Mouse (Mus musculus): ENCODE results near the gene Txndc8. TPM values are rescaled to one million over a fixed set of nuclear protein-coding genes. Genes with fewer than 3 reads are reported as not detected.

The Txndc8 gene
- polyA plus RNA-seq (2016; fragmentation: Nextera tagmentation; extraction: Ambion mirVana): not detected in 2 replicates

GRCm38 (mm10) chr4:58009024-58009423, at the start of gene Txndc8:
Gene Txndc8 (minus strand): TSS chr4:58009124.
- ATAC-seq (ENCODE audit: low FRiP score): no peak
- H3K27me3 ChIP-seq: no peaks in the 10 kb centered on the region
- 92% methylated on average over 5 of the region's 5 CpGs for WGBS

GRCm38 (mm10) chr4:58055653-58056052, 46.7 kb upstream of the Txndc8 start:
- H3K36me3 ChIP-seq: no peaks in the 10 kb centered on the region
- no peak overlapping the region for H3K9ac ChIP-seq
- H3K4me2 ChIP-seq (replicated peaks): no peak overlapping the region
- H3K27ac ChIP-seq: no peak overlapping the region
- no peaks in the 10 kb centered on the region for H3K4me1 ChIP-seq
- H3K4me3 ChIP-seq: no peak overlapping the region
- ATAC-seq (ENCODE audit: low FRiP score): no peak
- H3K27me3 ChIP-seq: no peaks in the 10 kb centered on the region
- H3K9me3 ChIP-seq (replicated peaks): no peaks in the 10 kb centered on the region

More at GRCm38 (mm10) chr4:58009024-58009423, at the start of gene Txndc8:
- no peak within 1 kb of the TSS for H3K27ac ChIP-seq
- H3K4me2 ChIP-seq (replicated peaks): no peak within 1 kb of the TSS
- H3K9ac ChIP-seq: no peak within 1 kb of the TSS
- H3K4me3 ChIP-seq: no peak within 1 kb of the TSS
- H3K4me1 ChIP-seq: no peaks in the 10 kb centered on the region
- H3K36me3 ChIP-seq: no peaks in the 10 kb centered on the region
- H3K9me3 ChIP-seq (replicated peaks): no peaks in the 10 kb centered on the region

GRCm38 (mm10) chr4:58054441-58054840, 45.5 kb upstream of the Txndc8 start:
- ATAC-seq (ENCODE audit: low FRiP score): no peak
- H3K4me2 ChIP-seq (replicated peaks): no peak overlapping the region
- H3K4me1 ChIP-seq: no peaks in the 10 kb centered on the region
- H3K27me3 ChIP-seq: no peaks in the 10 kb centered on the region
- H3K36me3 ChIP-seq: no peaks in the 10 kb centered on the region
- H3K9me3 ChIP-seq (replicated peaks): no peaks in the 10 kb centered on the region
- 69% methylated on average over 5 of the region's 5 CpGs for WGBS
- H3K9ac ChIP-seq: no peak overlapping the region
- H3K27ac ChIP-seq: no peak overlapping the region
- H3K4me3 ChIP-seq: no peak overlapping the region

- Histone ChIP-seq H3K27ac (no peak overlapping the region), H3K4me1 (no peaks in the 10 kb centered on the region), H3K9ac (no peak overlapping the region), H3K36me3 (no peaks in the 10 kb centered on the region), H3K4me2 (replicated peaks) (no peak overlapping the region), H3K9me3 (replicated peaks) (no peaks in the 10 kb centered on the region), H3K4me3 (no peak overlapping the region), H3K27me3 (no peaks in the 10 kb centered on the region)
- ATAC-seq (ENCODE audit: low FRiP score): no peak
- WGBS: 87% methylated on average over 8 of the region's 8 CpGs
Observed at GRCm38 (mm10) chr4:58050746-58051145, 41.8 kb upstream of the Txndc8 start.

DNA sequence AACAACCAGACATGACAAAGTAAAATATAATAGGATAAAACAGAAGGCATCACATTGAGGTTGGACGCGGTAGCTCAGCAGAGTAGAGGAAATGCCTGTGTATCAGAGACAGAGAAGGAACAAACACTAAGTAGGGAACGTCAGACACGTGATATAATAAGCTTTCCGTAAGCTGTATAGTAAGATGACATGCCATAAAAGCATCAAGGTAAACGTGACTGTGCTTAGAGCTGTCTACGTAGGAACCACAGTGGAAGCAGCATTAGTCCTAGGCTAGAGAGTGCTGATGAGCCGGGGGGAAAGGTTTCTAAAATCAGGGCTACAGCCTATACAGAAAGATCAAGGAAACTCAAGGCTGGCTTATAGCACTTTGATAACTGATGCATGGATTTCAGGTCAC, 41.4 kb upstream of the Txndc8 start:
- WGBS: 84% methylated on average over 8 of the region's 8 CpGs
- ATAC-seq (ENCODE audit: low FRiP score): no peak

GRCm38 (mm10) chr4:58044833-58045232, 35.9 kb upstream of the Txndc8 start:
- no peaks in the 10 kb centered on the region for H3K4me1 ChIP-seq
- no peak for ATAC-seq (ENCODE audit: low FRiP score)
- no peaks in the 10 kb centered on the region for H3K36me3 ChIP-seq
- no peaks in the 10 kb centered on the region for H3K9me3 ChIP-seq (replicated peaks)
- no peaks in the 10 kb centered on the region for H3K27me3 ChIP-seq
- 90% methylated on average over 6 of the region's 6 CpGs for WGBS
- no peak overlapping the region for H3K4me2 ChIP-seq (replicated peaks)
- H3K27ac ChIP-seq: no peak overlapping the region
- H3K4me3 ChIP-seq: no peak overlapping the region
- no peak overlapping the region for H3K9ac ChIP-seq

More for the DNA sequence above, 41.4 kb upstream of the Txndc8 start:
- H3K4me3 ChIP-seq: no peak overlapping the region
- H3K4me2 ChIP-seq (replicated peaks): no peak overlapping the region
- H3K4me1 ChIP-seq: no peaks in the 10 kb centered on the region
- H3K27me3 ChIP-seq: no peaks in the 10 kb centered on the region
- no peak overlapping the region for H3K9ac ChIP-seq
- no peaks in the 10 kb centered on the region for H3K36me3 ChIP-seq
- no peaks in the 10 kb centered on the region for H3K9me3 ChIP-seq (replicated peaks)
- H3K27ac ChIP-seq: no peak overlapping the region

DNA sequence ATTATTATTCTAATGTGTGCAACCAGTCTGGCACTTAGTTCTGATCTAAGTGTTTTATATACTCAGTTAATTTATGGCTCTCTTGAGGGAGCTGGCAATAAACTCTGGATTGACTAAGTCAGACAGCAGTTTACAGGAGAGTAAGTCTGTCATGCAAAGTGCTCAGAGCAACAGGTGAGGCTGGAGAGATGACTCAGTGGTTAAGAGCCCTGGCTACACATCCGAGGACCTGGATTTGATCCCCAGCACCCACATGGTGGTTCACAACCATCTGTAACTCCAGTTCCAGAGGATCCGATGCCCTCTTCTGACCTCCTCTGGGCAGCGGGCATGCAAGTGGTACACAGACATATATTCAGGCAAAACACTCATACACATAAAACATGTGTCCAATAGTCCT, 35.4 kb upstream of the Txndc8 start:
- no peaks in the 10 kb centered on the region for H3K36me3 ChIP-seq
- ATAC-seq (ENCODE audit: low FRiP score): no peak
- no peak overlapping the region for H3K4me2 ChIP-seq (replicated peaks)

GRCm38 (mm10) chr4:58040093-58040492, 31.2 kb upstream of the Txndc8 start:
- Histone ChIP-seq H3K9me3 (replicated peaks) (no peaks in the 10 kb centered on the region), H3K9ac (no peak overlapping the region), H3K27ac (no peak overlapping the region), H3K4me3 (no peak overlapping the region), H3K36me3 (no peaks in the 10 kb centered on the region), H3K4me1 (no peaks in the 10 kb centered on the region), H3K4me2 (replicated peaks) (no peak overlapping the region), H3K27me3 (no peaks in the 10 kb centered on the region)
- no peak for ATAC-seq (ENCODE audit: low FRiP score)
- 80% methylated on average over 2 of the region's 2 CpGs for WGBS

More for the DNA sequence above, 35.4 kb upstream of the Txndc8 start:
- no peaks in the 10 kb centered on the region for H3K9me3 ChIP-seq (replicated peaks)
- no peak overlapping the region for H3K4me3 ChIP-seq
- no peak overlapping the region for H3K9ac ChIP-seq
- no peaks in the 10 kb centered on the region for H3K4me1 ChIP-seq
- WGBS: 95% methylated on average over 3 of the region's 3 CpGs
- H3K27me3 ChIP-seq: no peaks in the 10 kb centered on the region
- no peak overlapping the region for H3K27ac ChIP-seq

DNA sequence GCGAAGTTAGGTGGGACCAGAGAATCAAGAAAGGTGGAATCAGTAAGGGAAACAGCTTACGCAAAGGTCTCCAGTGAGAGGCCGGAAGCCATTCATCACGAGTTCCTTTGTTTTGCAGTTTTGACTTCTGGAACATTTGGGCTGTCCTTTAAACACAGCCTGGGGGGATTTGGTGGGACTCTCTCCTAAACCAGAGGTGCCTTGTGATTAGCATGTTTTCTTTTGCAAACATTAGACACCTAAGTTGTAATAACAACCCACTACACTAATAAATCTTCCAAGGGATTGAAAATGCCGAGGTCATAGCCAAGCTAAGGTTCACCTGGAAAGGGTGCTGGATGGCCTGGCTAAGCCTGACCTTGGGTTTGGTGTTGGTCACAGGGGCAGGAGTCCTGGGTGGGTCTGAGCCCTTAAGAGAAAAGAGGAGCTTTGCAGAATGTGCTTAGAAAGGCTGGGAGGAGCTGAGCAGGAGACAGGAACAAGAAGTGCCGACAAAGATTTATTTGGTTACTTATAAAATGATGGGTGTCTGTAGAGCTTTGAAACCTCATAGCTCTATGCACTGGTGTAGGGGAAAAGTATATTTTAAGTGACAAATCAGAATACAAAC, 28.3 kb upstream of the Txndc8 start:
- Histone ChIP-seq H3K4me2 (replicated peaks) (no peak overlapping the region), H3K27me3 (no peaks in the 10 kb centered on the region), H3K36me3 (no peaks in the 10 kb centered on the region), H3K4me1 (no peaks in the 10 kb centered on the region; the same call in 1 of the 2 replicates), H3K9ac (no peak overlapping the region), H3K27ac (no peak overlapping the region), H3K9me3 (replicated peaks) (no peaks in the 10 kb centered on the region), H3K4me3 (no peak overlapping the region)
- ATAC-seq (ENCODE audit: low FRiP score): no peak
- WGBS: 83% methylated on average over 6 of the region's 6 CpGs

DNA sequence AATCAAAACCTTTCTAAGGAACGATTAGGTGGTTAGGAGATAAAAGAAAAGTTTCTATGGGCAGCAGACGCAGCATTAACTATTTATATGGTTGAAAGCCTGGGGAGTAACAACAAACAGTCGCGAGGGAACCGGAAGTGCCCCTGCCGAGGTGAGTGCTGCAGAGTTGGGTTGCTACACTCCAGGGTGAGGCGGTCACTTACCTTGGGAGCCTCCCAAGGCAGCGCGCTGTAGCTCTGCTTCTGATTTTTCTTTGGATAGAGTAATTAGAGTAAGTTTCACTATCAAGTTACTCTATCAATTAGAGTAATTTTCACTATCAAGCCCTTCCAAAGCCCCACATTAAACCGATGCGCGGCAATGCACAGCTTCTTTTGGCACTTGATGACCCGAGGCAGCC, 25.7 kb upstream of the Txndc8 start:
- H3K27ac ChIP-seq: no peak overlapping the region
- no peak overlapping the region for H3K9ac ChIP-seq
- WGBS: 54% methylated on average over 13 of the region's 13 CpGs
- H3K4me3 ChIP-seq: no peak overlapping the region
- no peak for ATAC-seq (ENCODE audit: low FRiP score)
- no peaks in the 10 kb centered on the region for H3K36me3 ChIP-seq
- H3K4me1 ChIP-seq: no peaks in the 10 kb centered on the region; the same call in 1 of the 2 replicates
- H3K9me3 ChIP-seq (replicated peaks): no peaks in the 10 kb centered on the region
- no peaks in the 10 kb centered on the region for H3K27me3 ChIP-seq
- H3K4me2 ChIP-seq (replicated peaks): peak overlapping the region; percentile 7; the same call in 1 of the 2 replicates

GRCm38 (mm10) chr4:58032714-58033113, 23.8 kb upstream of the Txndc8 start:
- H3K36me3 ChIP-seq: no peaks in the 10 kb centered on the region
- H3K4me1 ChIP-seq: no peaks in the 10 kb centered on the region; the same call in 1 of the 2 replicates
- no peaks in the 10 kb centered on the region for H3K27me3 ChIP-seq
- no peak overlapping the region for H3K4me3 ChIP-seq
- H3K9me3 ChIP-seq (replicated peaks): no peaks in the 10 kb centered on the region
- no peak overlapping the region for H3K4me2 ChIP-seq (replicated peaks)
- H3K27ac ChIP-seq: no peak overlapping the region
- no peak overlapping the region for H3K9ac ChIP-seq
- no peak for ATAC-seq (ENCODE audit: low FRiP score)
- 80% methylated on average over 1 of the region's 1 CpGs for WGBS

DNA sequence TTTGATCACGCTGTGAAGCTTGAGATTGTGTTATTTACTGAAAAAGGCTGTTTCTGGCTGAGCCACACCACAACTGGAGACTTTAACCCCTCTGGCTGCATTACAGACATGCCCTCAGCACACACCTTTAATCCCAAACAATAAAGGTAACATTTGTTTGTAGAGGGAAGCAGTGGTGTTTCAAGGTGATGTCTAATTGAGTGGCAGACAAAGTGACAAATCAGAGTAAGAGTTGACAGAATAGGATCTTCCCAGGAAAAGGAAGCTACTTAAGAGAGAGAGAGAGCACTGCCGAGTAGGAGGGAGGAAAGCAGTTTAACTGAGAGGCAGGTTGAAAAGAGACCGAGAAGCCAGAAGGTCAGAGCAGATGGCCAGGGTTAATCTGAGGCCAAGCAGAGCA, 5.4 kb downstream of the Txndc8 start:
- Histone ChIP-seq H3K4me1 (no peaks in the 10 kb centered on the region), H3K27me3 (no peaks in the 10 kb centered on the region), H3K9ac (no peak overlapping the region), H3K4me3 (no peak overlapping the region), H3K36me3 (no peaks in the 10 kb centered on the region), H3K9me3 (replicated peaks) (no peaks in the 10 kb centered on the region), H3K4me2 (replicated peaks) (no peak overlapping the region), H3K27ac (no peak overlapping the region)
- 76% methylated on average over 3 of the region's 3 CpGs for WGBS
- no peak for ATAC-seq (ENCODE audit: low FRiP score)

DNA sequence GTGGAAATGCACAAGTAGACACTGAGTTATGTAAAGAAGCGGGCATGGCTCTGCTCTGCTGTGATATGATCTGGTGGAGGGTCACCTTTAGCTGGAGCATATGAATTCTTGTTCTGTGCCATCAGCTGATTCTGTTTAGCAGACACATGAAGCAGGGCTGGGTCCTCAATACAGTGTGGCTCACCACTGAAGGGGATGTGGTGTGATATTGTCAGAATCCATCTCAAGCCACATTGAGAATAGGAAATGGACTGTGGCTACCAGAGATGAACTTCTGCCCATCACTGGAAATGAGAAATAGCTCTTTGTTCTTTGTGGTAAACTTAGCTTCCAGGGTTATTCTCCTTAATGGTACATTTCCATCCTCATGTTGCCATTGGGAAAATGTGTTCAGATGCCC, 17.5 kb downstream of the Txndc8 start:
- ATAC-seq (ENCODE audit: low FRiP score): no peak
- Histone ChIP-seq H3K4me3 (no peak overlapping the region), H3K27me3 (no peaks in the 10 kb centered on the region), H3K4me2 (replicated peaks) (no peak overlapping the region), H3K9ac (no peak overlapping the region), H3K36me3 (no peaks in the 10 kb centered on the region), H3K9me3 (replicated peaks) (no peaks in the 10 kb centered on the region), H3K4me1 (no peaks in the 10 kb centered on the region), H3K27ac (no peak overlapping the region)
- 75% methylated on average over 1 of the region's 1 CpGs for WGBS
